Mouse (Mus musculus) layer of hippocampus, postnatal 10 days (tissue): ENCODE measurements at regions not wholly inside any gene's neighbourhood (a gene's known extent, or its start where the extent isn't known, plus 50 kb on each side); places are given as distances from the start of the nearest gene placed in this dataset.

Experiments used
- DNase-seq, 2 experiments: peaks; one replicate each; pipeline ENCODE4 v3.0.0; 2021; ENCODE audit warnings: low spot score in 2 of 2

GRCm38 (mm10) chrX:151708055-151708670, 92.4 kb upstream of the Huwe1 start:
- peak; percentile 50 to 70 for DNase-seq
